Mouse (Mus musculus) liver, embryonic 14.5 days (tissue): ENCODE measurements around the gene Scarb1. TPM values are rescaled to one million over a fixed set of nuclear protein-coding genes. Genes with fewer than 3 reads are reported as not detected.

ENCODE experiments used
- ATAC-seq: fragments of 200-750 bp; cut with Nextera tagmentation; 2 replicates; pipeline ENCODE4 v1.8.0; 2017; ENCODE audit warnings: moderate number of reproducible peaks, mild to moderate bottlenecking, moderate library complexity; ENCODE audit not compliant: insufficient read depth
- DNase-seq, 3 experiments: peaks; one replicate each; pipeline ENCODE4 v3.0.0-alpha.2; 2012 to 2013; ENCODE audit warnings: low read depth in 3 of 3, low spot score in 3 of 3
- H3K27ac ChIP-seq: fragments of 300-500 bp; sonication (generic); 2 replicates; pipeline ENCODE4 v1.5.1; 2014; ENCODE audit warnings: moderate library complexity, mild to moderate bottlenecking, control low read depth, inconsistent platforms
- H3K27me3 ChIP-seq: fragments of 300-500 bp; sonication (generic); 2 replicates; pipeline ENCODE4 v1.6.1; 2014; ENCODE audit warnings: mild to moderate bottlenecking, low read length, moderate library complexity; ENCODE audit not compliant: control insufficient read depth, insufficient read depth
- H3K36me3 ChIP-seq: fragments of 300-500 bp; sonication (generic); replicated peaks from 2 replicates; pipeline ENCODE4 v1.6.1; 2014; ENCODE audit warnings: low read depth; ENCODE audit not compliant: control insufficient read depth, insufficient read depth
- H3K4me1 ChIP-seq, 2 experiments: fragments of 200-500 bp in 1 of 2; fragments of 300-500 bp in 1 of 2; sonication (generic) in 1 of 2; replicated peaks; 2 replicates each; pipeline ENCODE4 v1.6.1; 2012 to 2014; ENCODE audit warnings: antibody characterized with exemption in 1 of 2, inconsistent platforms in 1 of 2, low read length in 1 of 2; ENCODE audit not compliant: control insufficient read depth in 2 of 2, insufficient read depth in 2 of 2
- H3K4me2 ChIP-seq: fragments of 300-500 bp; sonication (generic); 2 replicates; pipeline ENCODE4 v1.6.1; 2014; ENCODE audit warnings: low read depth, mild to moderate bottlenecking, control low read depth, moderate library complexity
- H3K4me3 ChIP-seq, 2 experiments: fragments of 200-500 bp in 1 of 2; fragments of 300-500 bp in 1 of 2; sonication (generic) in 1 of 2; 2 replicates each; pipeline ENCODE4 v1.5.1; 2012 to 2014; ENCODE audit warnings: low read depth in 2 of 2, low read length in 2 of 2, mild to moderate bottlenecking in 2 of 2, control low read depth in 1 of 2, inconsistent platforms in 1 of 2, moderate library complexity in 1 of 2; ENCODE audit not compliant: insufficient read depth in 1 of 2
- H3K9ac ChIP-seq: fragments of 300-500 bp; sonication (generic); replicated peaks from 2 replicates; pipeline ENCODE4 v1.6.1; 2014; ENCODE audit warnings: mild to moderate bottlenecking, control low read depth, moderate library complexity
- H3K9me3 ChIP-seq: fragments of 300-500 bp; sonication (generic); 2 replicates; pipeline ENCODE4 v1.6.1; 2016; ENCODE audit warnings: low read length, mixed read lengths; ENCODE audit not compliant: control insufficient read depth
- CTCF ChIP-seq: IDR thresholded peaks from 2 replicates; pipeline ENCODE4 v1.5.1; 2016; ENCODE audit warnings: antibody characterized with exemption, low read depth, control low read depth
- EP300 ChIP-seq: IDR thresholded peaks from 2 replicates; pipeline ENCODE4 v1.6.1; 2016; ENCODE audit warnings: antibody characterized with exemption, low read depth
- WGBS: fragments of 180-500 bp; shearing (Covaris S2); extraction: QIAGEN DNeasy Blood & Tissue Kit; methylation state at CpG from one replicate; pipeline ENCODE4 v1.1.7; 2014; ENCODE audit not compliant: insufficient replicate concordance; 5-methylcytosine and 5-hydroxymethylcytosine counted together
- polyA plus RNA-seq, 2 experiments: library from polyadenylated mRNA; depleted of rRNA in 1 of 2; stranded (reverse) in 1 of 2; unstranded in 1 of 2; fragments of >200 nt; fragmentation: Nextera tagmentation in 1 of 2; extraction: Ambion mirVana in 1 of 2; gene quantifications; 2 replicates each; pipeline versions ENCODE4 v1.2.1 to v1.2.3; 2012 to 2014

Gene Scarb1
- polyA plus RNA-seq, 2 experiments, result 41.6 to 50.1 TPM

- Histone ChIP-seq H3K4me2 (no peak overlapping the region), H3K4me3 (no peak overlapping the region), H3K4me1 (no peaks in the 10 kb centered on the region), H3K9me3 (no peaks in the 10 kb centered on the region), H3K9ac (no peak overlapping the region), H3K27me3 (no peaks in the 10 kb centered on the region), H3K27ac (no peak overlapping the region), H3K36me3 (peaks cover 55% of the 10 kb centered on the region)
- DNase-seq (no peak), ATAC-seq (no peak)
- TF ChIP-seq EP300 (no peak), CTCF (no peak)
- WGBS, result 74% methylated on average over 9 of the region's 9 CpGs
Measured at GRCm38 (mm10) chr5:125298234-125298633, 42.7 kb downstream of the Scarb1 start.

DNA sequence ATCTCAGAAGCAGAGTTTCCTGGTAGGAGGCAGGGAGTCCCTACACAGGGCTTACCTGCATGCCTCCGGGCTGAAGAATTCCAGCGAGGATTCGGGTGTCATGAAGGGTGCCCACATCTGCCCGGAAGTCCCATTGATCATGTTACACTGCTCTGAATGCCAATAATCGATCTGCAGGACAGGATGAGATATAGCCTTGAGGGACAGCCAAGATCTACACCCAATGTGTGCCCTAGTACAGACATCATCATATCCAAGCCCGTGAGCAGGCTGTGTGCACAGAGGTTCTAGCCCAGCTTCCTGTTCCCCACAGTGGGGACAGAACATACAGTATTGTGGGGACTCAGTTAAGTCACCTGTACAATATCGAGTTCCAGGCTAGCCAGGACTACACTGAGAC is 43.7 kb downstream of the Scarb1 start:
- H3K36me3 ChIP-seq, result peaks cover 52% of the 10 kb centered on the region
- ATAC-seq, result no peak

GRCm38 (mm10) chr5:125292951-125293350 is 47.9 kb downstream of the Scarb1 start:
- H3K36me3 ChIP-seq, result peaks cover 31% of the 10 kb centered on the region

More for the DNA sequence above, 43.7 kb downstream of the Scarb1 start:
- H3K27me3 ChIP-seq, result no peaks in the 10 kb centered on the region
- H3K27ac ChIP-seq, result no peak overlapping the region
- H3K4me2 ChIP-seq, result no peak overlapping the region
- H3K9me3 ChIP-seq, result no peaks in the 10 kb centered on the region
- H3K9ac ChIP-seq, result no peak overlapping the region
- no peak for DNase-seq
- TF ChIP-seq EP300 (no peak), CTCF (no peak)
- H3K4me1 ChIP-seq, result no peaks in the 10 kb centered on the region
- WGBS, result 88% methylated on average over 7 of the region's 7 CpGs
- H3K4me3 ChIP-seq, result no peak overlapping the region

GRCm38 (mm10) chr5:125291895-125292294 is 49.0 kb downstream of the Scarb1 start:
- Histone ChIP-seq H3K9ac (no peak overlapping the region), H3K36me3 (peaks cover 28% of the 10 kb centered on the region), H3K27me3 (no peaks in the 10 kb centered on the region), H3K4me2 (no peak overlapping the region), H3K4me3 (no peak overlapping the region), H3K4me1 (no peaks in the 10 kb centered on the region), H3K9me3 (no peaks in the 10 kb centered on the region), H3K27ac (no peak overlapping the region)
- DNase-seq (no peak), ATAC-seq (no peak)
- TF ChIP-seq EP300, result no peak
- no peak for TF ChIP-seq CTCF
- 54% methylated on average over 8 of the region's 8 CpGs for WGBS

More at GRCm38 (mm10) chr5:125292951-125293350, 47.9 kb downstream of the Scarb1 start:
- DNase-seq (no peak), ATAC-seq (no peak)
- Histone ChIP-seq H3K4me1 (no peaks in the 10 kb centered on the region), H3K27ac (no peak overlapping the region), H3K9me3 (no peaks in the 10 kb centered on the region), H3K4me3 (no peak overlapping the region), H3K27me3 (no peaks in the 10 kb centered on the region), H3K4me2 (no peak overlapping the region), H3K9ac (no peak overlapping the region)
- 65% methylated on average over 7 of the region's 7 CpGs for WGBS
- TF ChIP-seq EP300 (no peak), CTCF (no peak)

DNA sequence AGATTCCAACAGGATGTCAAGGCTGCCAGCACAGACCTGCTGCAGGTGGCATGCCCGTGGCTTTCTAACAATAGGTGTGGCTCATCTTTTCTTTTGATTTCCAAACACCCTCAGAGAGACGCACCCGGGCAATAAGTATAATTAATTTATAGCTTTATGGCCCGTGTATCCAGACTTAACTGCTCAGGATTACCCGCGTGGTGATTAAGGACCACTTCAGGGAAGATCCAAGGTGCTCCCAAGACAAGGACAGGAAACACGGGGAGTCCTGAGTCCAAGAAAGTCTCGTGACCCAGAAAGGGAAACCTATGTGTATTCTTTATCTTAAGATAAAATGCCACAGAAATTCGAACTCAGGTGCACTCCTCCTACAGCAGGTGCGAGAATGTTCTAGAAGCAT is 49.5 kb downstream of the Scarb1 start:
- 78% methylated on average over 10 of the region's 10 CpGs for WGBS
- Histone ChIP-seq H3K27ac (no peak overlapping the region), H3K4me2 (no peak overlapping the region), H3K9me3 (no peaks in the 10 kb centered on the region), H3K4me1 (no peaks in the 10 kb centered on the region), H3K36me3 (peaks cover 28% of the 10 kb centered on the region), H3K4me3 (no peak overlapping the region), H3K9ac (no peak overlapping the region), H3K27me3 (no peaks in the 10 kb centered on the region)
- TF ChIP-seq CTCF (no peak), EP300 (no peak)
- DNase-seq, result no peak
- no peak for ATAC-seq
